Mouse (Mus musculus) inflammation-experienced regulatory T-cells, adult 16 weeks (primary cell): ENCODE results near the gene Ninj2. TPM values are rescaled to one million over a fixed set of nuclear protein-coding genes. Genes with fewer than 3 reads are reported as not detected.

Experiments
- polyA plus RNA-seq: library from polyadenylated mRNA; unstranded; fragments of 100-300 nt; shearing (Covaris generic); gene quantifications from one replicate; pipeline ENCODE4 v1.2.1, GENCODE M21; 2017

The Ninj2 gene
- polyA plus RNA-seq, result 1.5 TPM

DNA sequence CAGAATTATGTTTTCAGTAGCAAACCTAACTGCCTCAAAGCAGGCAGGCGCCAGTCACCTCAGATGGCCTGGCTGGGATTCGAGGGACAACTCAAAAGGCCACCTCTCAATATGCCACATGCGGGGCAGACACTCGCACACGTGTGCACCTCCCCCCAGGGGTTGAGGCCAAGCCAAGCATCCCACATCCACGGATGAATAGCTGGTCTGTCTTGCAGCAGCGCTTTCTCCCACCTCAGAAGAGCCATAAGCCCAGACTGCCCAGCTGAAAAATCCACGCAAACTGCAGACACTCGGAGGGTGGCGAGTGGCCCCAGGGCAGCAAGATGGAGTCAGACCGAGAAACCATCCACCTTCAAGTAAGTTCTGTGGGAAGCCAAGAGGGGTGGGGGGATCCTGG is at the start of gene Ninj2:
TSS of gene Ninj2 (plus strand) at position 251 of the 400 bp plus-strand sequence.

Other genes starting within 250 kb of the Ninj2 start
- 11.0 TPM for gene Erc1, start 245.2 kb upstream of the Ninj2 start, polyA plus RNA-seq
- 45.6 TPM for gene Rad52, start 190.7 kb upstream of the Ninj2 start, polyA plus RNA-seq
- 41.9 TPM for gene Wnk1, start 54.7 kb upstream of the Ninj2 start, polyA plus RNA-seq
- not detected for gene D330020A13Rik, start 201.0 kb downstream of the Ninj2 start, polyA plus RNA-seq
- 0.07 TPM for gene B4galnt3, start 201.2 kb downstream of the Ninj2 start, polyA plus RNA-seq